Mouse (Mus musculus) testis, adult 2 months (tissue): ENCODE measurements at regions not wholly inside any gene's neighbourhood (a gene's known extent, or its start where the extent isn't known, plus 50 kb on each side); places are given as distances from the start of the nearest gene placed in this dataset.

Source experiments
- CTCF ChIP-seq: fragments of 200-500 bp; IDR thresholded peaks from 2 replicates; pipeline ENCODE4 v1.5.1; 2012; ENCODE audit warnings: low read depth, mild to moderate bottlenecking, inconsistent platforms, low read length, moderate library complexity; ENCODE audit not compliant: control insufficient read depth, insufficient read depth, insufficient replicate concordance
- POLR2A ChIP-seq: fragments of 200-500 bp; IDR thresholded peaks from 2 replicates; pipeline ENCODE4 v1.6.1; 2012; ENCODE audit warnings: low read depth, mild to moderate bottlenecking, inconsistent platforms, low read length, moderate library complexity; ENCODE audit not compliant: control insufficient read depth

DNA sequence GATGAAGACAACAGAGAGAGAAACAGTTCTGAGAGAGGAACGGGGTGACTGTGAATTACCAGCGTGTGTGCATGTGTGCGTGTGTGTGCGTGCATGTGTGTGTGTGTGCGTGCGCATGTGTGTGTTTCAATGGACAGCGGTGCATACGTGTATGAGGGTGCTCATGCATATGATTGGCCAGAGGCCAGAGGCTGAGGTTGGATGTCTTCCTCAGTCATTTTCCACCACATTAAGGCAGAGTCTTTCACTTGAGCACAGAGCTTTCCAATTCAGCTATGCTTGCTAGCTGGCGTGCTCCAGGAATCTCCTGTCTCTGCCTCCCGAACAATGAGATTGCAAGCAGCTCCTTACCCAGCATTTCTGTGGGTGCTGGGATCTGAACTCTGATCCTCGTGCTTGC lies 104.4 kb downstream of the Tsen15 start:
- TF ChIP-seq CTCF (no peak), POLR2A (no peak)
